Mouse (Mus musculus): ENCODE data around the gene Upk2.

DNA sequence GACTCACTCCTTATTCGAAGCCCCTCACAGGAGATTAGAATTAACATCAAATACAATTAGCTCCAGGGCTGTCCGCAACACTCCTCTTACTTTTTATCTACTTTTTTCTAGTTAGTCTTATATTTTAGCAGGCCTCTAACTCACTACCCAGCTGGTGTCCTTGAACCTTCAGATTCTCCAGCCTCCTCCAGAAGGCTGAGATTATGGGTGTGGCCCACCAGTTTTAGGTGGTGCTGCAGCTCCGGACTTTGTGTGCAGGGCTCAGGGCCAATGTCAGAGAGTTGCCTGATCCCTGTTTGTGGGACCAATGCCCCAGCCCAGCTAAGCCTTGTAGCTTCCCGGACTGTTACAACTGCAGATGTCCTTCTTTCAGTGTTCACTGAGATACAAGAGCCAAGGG is 31.2 kb downstream of the Upk2 start:
- TF ChIP-seq CTCF (IDR thresholded peaks at IDR 0.05; ENCODE audit: extremely low read depth, insufficient read length, insufficient replicate concordance, low read depth, low read length) = no peak
- TF ChIP-seq POLR2A (IDR thresholded peaks at IDR 0.05; ENCODE audit: low read depth, low read length) = no peak
